In genomic region chr13:35620756-35621155, GRCm38 (mm10) we compare ENCODE assay signal across 35 mouse cellular contexts.
"Had no signal": no experiment of that assay in that cellular context is flagged by ENCODE, and none has a peak within 500 bp of the region (broad histone marks: within the 10 kb centered on the region; RNA-seq: fewer than 3 reads in every experiment).

No protein-coding gene starts in this region.

- H3K9ac ChIP-seq: heart, embryonic 12.5 days; heart, embryonic 13.5 days; heart, embryonic 15.5 days; hindbrain, embryonic 12.5 days; hindbrain, embryonic 13.5 days; hindbrain, embryonic 14.5 days; hindbrain, embryonic 15.5 days; intestine, embryonic 15.5 days; kidney, embryonic 15.5 days had no signal

- H3K27ac ChIP-seq: heart, embryonic 10.5 days; heart, embryonic 13.5 days; heart, embryonic 15.5 days; hindbrain, embryonic 10.5 days; hindbrain, embryonic 12.5 days; hindbrain, embryonic 13.5 days; hindbrain, embryonic 14.5 days; hindbrain, embryonic 15.5 days; hindbrain, postnatal 0 days; intestine, embryonic 15.5 days; kidney, embryonic 15.5 days; kidney, postnatal 0 days; layer of hippocampus, adult 2 months had no signal

- H3K36me3 ChIP-seq: heart, embryonic 10.5 days; heart, embryonic 12.5 days; heart, embryonic 13.5 days; heart, embryonic 15.5 days; hindbrain, embryonic 10.5 days; hindbrain, embryonic 12.5 days; hindbrain, embryonic 13.5 days; hindbrain, embryonic 15.5 days; intestine, embryonic 15.5 days; kidney, embryonic 15.5 days had no signal

- H3K4me2 ChIP-seq: heart, embryonic 11.5 days; heart, embryonic 12.5 days; heart, embryonic 13.5 days; heart, embryonic 15.5 days; hindbrain, embryonic 12.5 days; hindbrain, embryonic 13.5 days; hindbrain, embryonic 14.5 days; hindbrain, embryonic 15.5 days; intestine, embryonic 15.5 days; kidney, embryonic 15.5 days had no signal

- DNase-seq: heart, postnatal 10 days; heart, postnatal 14 days; heart, postnatal 36 days; heart, postnatal 4 days; kidney, adult 11 months; kidney, adult 18-20 months; kidney, adult 2 months; kidney, adult 8-10 months; kidney, adult 9 months; kidney, postnatal 10 days; kidney, postnatal 14 days; kidney, postnatal 25 days; kidney, postnatal 36 days; kidney, postnatal 4 days; layer of hippocampus, adult 9-11 months; layer of hippocampus, postnatal 36 days had no signal

- ATAC-seq: hindbrain, embryonic 16.5 days; hindbrain, postnatal 0 days; inflammation-experienced regulatory T-cells, adult 6 months; intestine, embryonic 15.5 days; intestine, embryonic 16.5 days; intestine, postnatal 0 days had no signal

- H3K9me3 ChIP-seq: heart, embryonic 10.5 days; heart, embryonic 12.5 days; heart, embryonic 13.5 days; heart, embryonic 15.5 days; hindbrain, embryonic 10.5 days; hindbrain, embryonic 12.5 days; hindbrain, embryonic 13.5 days; hindbrain, embryonic 15.5 days; intestine, embryonic 15.5 days; kidney, embryonic 15.5 days had no signal

- H3K4me1 ChIP-seq: heart, embryonic 10.5 days; heart, embryonic 12.5 days; heart, embryonic 15.5 days; hindbrain, embryonic 10.5 days; hindbrain, embryonic 12.5 days; hindbrain, embryonic 13.5 days; hindbrain, embryonic 15.5 days; intestine, embryonic 15.5 days; kidney, embryonic 15.5 days had no signal

- H3K4me3 ChIP-seq: heart, embryonic 10.5 days; heart, embryonic 12.5 days; heart, embryonic 13.5 days; heart, embryonic 15.5 days; hindbrain, embryonic 10.5 days; hindbrain, embryonic 12.5 days; hindbrain, embryonic 13.5 days; hindbrain, embryonic 15.5 days; intestine, embryonic 15.5 days; kidney, embryonic 15.5 days; layer of hippocampus, adult 2 months had no signal

- H3K27me3 ChIP-seq: heart, embryonic 12.5 days; heart, embryonic 13.5 days; heart, embryonic 15.5 days; hindbrain, embryonic 12.5 days; hindbrain, embryonic 13.5 days; hindbrain, embryonic 15.5 days; intestine, embryonic 15.5 days; kidney, embryonic 15.5 days had no signal
